In genomic region chr19:57452492-57453217, GRCm38 (mm10) we compare ENCODE assay signal across 8 mouse cellular contexts. TPM values are rescaled to one million over a fixed set of nuclear protein-coding genes. Genes with fewer than 3 reads are reported as not detected.
A peak's percentile ranks its signal among the peaks of the same experiment; 100 is the strongest.
DNase-seq lines count a peak whose midpoint lies in the region; ATAC-seq and TF ChIP-seq lines count a peak whose summit lies in the region.

TSS of gene Trub1 (plus strand) at chr19:57452912.

- H3K4me1 ChIP-seq in MEL (ENCODE audit: control insufficient read depth in 1 of 2, insufficient read depth in 2 of 2, low read length in 2 of 2) = peaks cover 6 to 8% of the 10 kb centered on the region in 2 experiments
- peaks cover 18% of the 10 kb centered on the region for H3K4me1 ChIP-seq in forebrain, embryonic 16.5 days (replicated peaks; ENCODE audit: control insufficient read depth, insufficient read depth, low read length)
- H3K4me1 ChIP-seq in lung, embryonic 14.5 days (ENCODE audit: insufficient read depth) = peaks cover 6% of the 10 kb centered on the region; the same call in 1 of the 2 replicates
- H3K4me1 ChIP-seq in olfactory bulb, adult 2 months (ENCODE audit: control insufficient read depth, insufficient read depth, low read length) = no peaks in the 10 kb centered on the region; the same call in 1 of the 2 replicates
- H3K4me1 ChIP-seq in thymus, adult 2 months (replicated peaks; ENCODE audit: control insufficient read depth, insufficient read depth, low read length) = no peaks in the 10 kb centered on the region

- H3K36me3 ChIP-seq in MEL (ENCODE audit: control insufficient read depth in 1 of 2, insufficient read depth in 2 of 2, low read length in 2 of 2) = peaks cover 0 to 15% of the 10 kb centered on the region in 2 experiments; a peak in 2 of 4 replicates
- no peaks in the 10 kb centered on the region for H3K36me3 ChIP-seq in forebrain, embryonic 16.5 days (ENCODE audit: control insufficient read depth, insufficient read depth)
- H3K36me3 ChIP-seq in lung, embryonic 14.5 days (ENCODE audit: insufficient read depth) = no peaks in the 10 kb centered on the region
- H3K36me3 ChIP-seq in thymus, adult 2 months (ENCODE audit: control insufficient read depth, insufficient read depth, low read length) = no peaks in the 10 kb centered on the region

- H3K27ac ChIP-seq in MEL (ENCODE audit: control insufficient read depth, low read depth, low read length) = peak within 1 kb of the TSS; percentile 50
- 0 out of 2 replicates have a peak within 1 kb of the TSS, but pooled peaks have one; percentile 51 for H3K27ac ChIP-seq in forebrain, embryonic 16.5 days (ENCODE audit: low read length)
- peak within 1 kb of the TSS; percentile 87 for H3K27ac ChIP-seq in layer of hippocampus, adult 2 months
- peak within 1 kb of the TSS; percentile 75 for H3K27ac ChIP-seq in lung, embryonic 14.5 days (ENCODE audit: low read depth)
- no peak within 1 kb of the TSS for H3K27ac ChIP-seq in olfactory bulb, adult 2 months (ENCODE audit: insufficient read depth, low read depth, low read length)
- H3K27ac ChIP-seq in thymus, adult 2 months (ENCODE audit: control insufficient read depth, insufficient read depth, low read length) = no peak within 1 kb of the TSS

- TF ChIP-seq EP300 in MEL (IDR thresholded peaks at IDR 0.05; ENCODE audit: low read depth in 1 of 2, low read length in 2 of 2) = peak in 1 of 2 experiments; percentile 38; a peak in 1 of 4 replicates

- TF ChIP-seq POLR2A in MEL (IDR thresholded peaks at IDR 0.05; ENCODE audit: control insufficient read depth in 1 of 2, insufficient read depth in 1 of 2, low read depth in 1 of 2, low read length in 2 of 2, poor library complexity in 1 of 2) = peak; percentile 96 to 98
- peak; percentile 66; the same call in 1 of the 2 replicates for TF ChIP-seq POLR2A in olfactory bulb, adult 2 months (IDR thresholded peaks at IDR 0.05; ENCODE audit: insufficient read depth, low read depth, low read length)
- TF ChIP-seq POLR2A in thymus, adult 2 months (IDR thresholded peaks at IDR 0.05; ENCODE audit: control insufficient read depth, extremely low read depth, insufficient read depth, low read length, poor library complexity) = peak; percentile 63; the same call in 1 of the 2 replicates

- peak; percentile 99 for ATAC-seq in forebrain, embryonic 16.5 days
- ATAC-seq in lung, embryonic 14.5 days (ENCODE audit: insufficient read depth) = peak; percentile 99

- H3K4me3 ChIP-seq in MEL (ENCODE audit: control insufficient read depth in 1 of 2, insufficient read depth in 1 of 2, low read depth in 2 of 2, low read length in 2 of 2) = peak within 1 kb of the TSS; percentile 87 to 88
- peak within 1 kb of the TSS; percentile 85 for H3K4me3 ChIP-seq in forebrain, embryonic 16.5 days (replicated peaks; ENCODE audit: low read length)
- peak within 1 kb of the TSS; percentile 91 for H3K4me3 ChIP-seq in layer of hippocampus, adult 2 months
- peak within 1 kb of the TSS; percentile 62 for H3K4me3 ChIP-seq in lung, embryonic 14.5 days (ENCODE audit: low read depth, low read length)
- H3K4me3 ChIP-seq in olfactory bulb, adult 2 months (ENCODE audit: insufficient read depth, low read depth, low read length) = peak within 1 kb of the TSS; percentile 97
- H3K4me3 ChIP-seq in thymus, adult 2 months (ENCODE audit: control insufficient read depth, insufficient read depth, low read length) = peak within 1 kb of the TSS; percentile 88

- H3K9me3 ChIP-seq in MEL (replicated peaks; ENCODE audit: insufficient read depth, low read length) = no peaks in the 10 kb centered on the region
- no peaks in the 10 kb centered on the region for H3K9me3 ChIP-seq in forebrain, embryonic 16.5 days (ENCODE audit: control insufficient read depth, low read length)
- H3K9me3 ChIP-seq in lung, embryonic 14.5 days (ENCODE audit: low read depth, low read length) = no peaks in the 10 kb centered on the region

- intact Hi-C loops in heart, postnatal 36 days (cut with DNase I) = loop anchor here (10.0 kb wide), 1 partner anchor 308 kb away; no protein-coding TSS in a partner anchor

- H3K9ac ChIP-seq in MEL (ENCODE audit: control insufficient read depth, low read depth, low read length, poor library complexity, severe bottlenecking) = peak within 1 kb of the TSS; percentile 89
- peak within 1 kb of the TSS; percentile 83 for H3K9ac ChIP-seq in forebrain, embryonic 16.5 days (replicated peaks; ENCODE audit: low read depth, low read length)
- H3K9ac ChIP-seq in lung, embryonic 14.5 days = peak within 1 kb of the TSS; percentile 72

- H3K27me3 ChIP-seq in MEL (ENCODE audit: control insufficient read depth in 1 of 2, insufficient read depth in 2 of 2, low read length in 2 of 2) = no peaks in the 10 kb centered on the region
- no peaks in the 10 kb centered on the region for H3K27me3 ChIP-seq in forebrain, embryonic 16.5 days (replicated peaks; ENCODE audit: control insufficient read depth, insufficient read depth, low read length)
- no peaks in the 10 kb centered on the region for H3K27me3 ChIP-seq in lung, embryonic 14.5 days (ENCODE audit: insufficient read depth, low read length)
- H3K27me3 ChIP-seq in thymus, adult 2 months (ENCODE audit: control insufficient read depth, insufficient read depth, low read length) = no peaks in the 10 kb centered on the region

- peaks cover 28% of the 10 kb centered on the region for H3K79me2 ChIP-seq in MEL (ENCODE audit: control insufficient read depth, insufficient read depth, low read length, poor library complexity)

- DNase-seq in MEL (ENCODE audit: low read depth, low spot score) = peak; percentile 97
- peak; percentile 84 to 90 for DNase-seq in cerebellum, adult 18-20 months
- DNase-seq in heart, postnatal 36 days = peak; percentile 76 to 81
- DNase-seq in layer of hippocampus, adult 2 months (ENCODE audit: low spot score in 2 of 2) = peak; percentile 81 to 90
- peak; percentile 95 for DNase-seq in lung, embryonic 14.5 days
- peak; percentile 83 for DNase-seq in thymus, adult 2 months

- TF ChIP-seq RAD21 in MEL (IDR thresholded peaks at IDR 0.05; ENCODE audit: low read depth, low read length) = no peak

- TF ChIP-seq CTCF in MEL (IDR thresholded peaks at IDR 0.05 in 2 of 3, conservative IDR thresholded peaks at IDR 0.05 in 1 of 3; ENCODE audit: control insufficient read depth in 1 of 3, insufficient read depth in 1 of 3, low read depth in 2 of 3, low read length in 3 of 3, poor library complexity in 1 of 3, severe bottlenecking in 1 of 3) = no peak
- TF ChIP-seq CTCF in layer of hippocampus, adult 2 months (conservative IDR thresholded peaks at IDR 0.05) = no peak
- TF ChIP-seq CTCF in lung, embryonic 14.5 days (IDR thresholded peaks at IDR 0.05; ENCODE audit: low read depth) = no peak
- TF ChIP-seq CTCF in olfactory bulb, adult 2 months (IDR thresholded peaks at IDR 0.05; ENCODE audit: insufficient read depth, low read depth, low read length) = no peak
- peak; percentile 46; the same call in 1 of the 2 replicates for TF ChIP-seq CTCF in thymus, adult 2 months (IDR thresholded peaks at IDR 0.05; ENCODE audit: borderline replicate concordance, control insufficient read depth, extremely low read depth, insufficient read depth, low read length, poor library complexity)

- WGBS in forebrain, embryonic 16.5 days = 3% methylated on average over 26 of the region's 26 CpGs
- 5% methylated on average over 26 of the region's 26 CpGs for WGBS in lung, embryonic 14.5 days
- WGBS in olfactory bulb, adult 2 months = 5% methylated on average over 26 of the region's 26 CpGs
- WGBS in thymus, adult 2 months = 6% methylated on average over 26 of the region's 26 CpGs

- peak within 1 kb of the TSS; percentile 74 for H3K4me2 ChIP-seq in forebrain, embryonic 16.5 days (ENCODE audit: low read length)
- H3K4me2 ChIP-seq in lung, embryonic 14.5 days = peak within 1 kb of the TSS; percentile 70

TF ChIP-seq in MEL, 35 proteins besides CTCF, POLR2A, EP300 and RAD21 (continues in another document):
- peak; percentile 80; the same call in 1 of the 2 replicates for TF ChIP-seq POLR2AphosphoS2 (IDR thresholded peaks at IDR 0.05; ENCODE audit: low read length)
- TF ChIP-seq USF1 (IDR thresholded peaks at IDR 0.05; ENCODE audit: low read depth, low read length) = 0 out of 2 replicates have a peak, but pooled peaks have one; percentile 34
- TF ChIP-seq UBTF (IDR thresholded peaks at IDR 0.05; ENCODE audit: borderline replicate concordance, insufficient read depth, low read depth, low read length) = 0 out of 2 replicates have a peak, but pooled peaks have one; percentile 43
- peak; percentile 60; the same call in 1 of the 2 replicates for TF ChIP-seq ELF1 (IDR thresholded peaks at IDR 0.05; ENCODE audit: low read depth, low read length)
- no peak for TF ChIP-seq ZC3H11A (IDR thresholded peaks at IDR 0.05; ENCODE audit: low read depth, low read length)
- no peak for TF ChIP-seq MAFK (IDR thresholded peaks at IDR 0.05; ENCODE audit: borderline replicate concordance, low read depth, low read length)
- TF ChIP-seq SMC3 (IDR thresholded peaks at IDR 0.05; ENCODE audit: low read depth, low read length) = no peak; the same call in 1 of the 2 replicates
- no peak for TF ChIP-seq ZKSCAN1 (IDR thresholded peaks at IDR 0.05; ENCODE audit: low read depth, low read length)
- peak; percentile 46; the same call in 1 of the 2 replicates for TF ChIP-seq RCOR1 (IDR thresholded peaks at IDR 0.05; ENCODE audit: low read depth, low read length)
- TF ChIP-seq ETS1 (IDR thresholded peaks at IDR 0.05; ENCODE audit: low read depth, low read length) = peak; percentile 44; the same call in 1 of the 2 replicates
- peak; percentile 100 for TF ChIP-seq MYC (IDR thresholded peaks at IDR 0.05; ENCODE audit: low read depth, low read length)
- 0 out of 2 replicates have a peak, but pooled peaks have one; percentile 28 for TF ChIP-seq MAZ (IDR thresholded peaks at IDR 0.05; ENCODE audit: low read depth, low read length)
- peak; percentile 99 for TF ChIP-seq HCFC1 (IDR thresholded peaks at IDR 0.05; ENCODE audit: low read depth, low read length)
- peak; percentile 30; the same call in 1 of the 2 replicates for TF ChIP-seq MEF2A (IDR thresholded peaks at IDR 0.05; ENCODE audit: extremely low read depth, insufficient replicate concordance, low read depth, low read length, poor library complexity, severe bottlenecking)
- peak; percentile 100 for TF ChIP-seq MXI1 (IDR thresholded peaks at IDR 0.05; ENCODE audit: low read depth, low read length)

RNA-seq across cellular contexts. Expression of gene Trub1, which starts in this region (rescaled TPM):
- total RNA-seq in MEL (2012; rRNA removed) = 31.9 and 41.6 TPM in 2 replicates
- polyA plus RNA-seq in MEL (2012; ENCODE audit: insufficient read depth in 1 of 2, insufficient read length in 2 of 2, low read depth in 1 of 2, low replicate concordance in 2 of 2, missing spikeins in 1 of 2) = 10 to 100 TPM in 1 of 2 experiments, not detected in 1; 38.2 TPM
- polyA plus RNA-seq in forebrain, embryonic 16.5 days (2015; fragmentation: Nextera tagmentation; extraction: Ambion mirVana) = 17.3 and 18.5 TPM in 2 replicates
- 1 to 10 TPM; 4.6 to 7.9 TPM for total RNA-seq in heart, postnatal 36 days (2021)
- total RNA-seq in layer of hippocampus, adult 2 months (2021) = 10 to 100 TPM; 17.6 to 17.9 TPM
- polyA plus RNA-seq in lung, embryonic 14.5 days (2014; fragmentation: Nextera tagmentation; extraction: Ambion mirVana) = 29.2 and 29.6 TPM in 2 replicates
- not detected in 2 replicates for polyA plus RNA-seq in olfactory bulb, adult 2 months (2012; ENCODE audit: insufficient read depth, insufficient read length, low replicate concordance, missing spikeins)
- 7.7 and 8.1 TPM in 2 replicates for polyA plus RNA-seq in thymus, adult 2 months (2012; rRNA removed)

Comparison
In these comparisons a context has a peak if more than half of its experiments do, and no peak if none do; other contexts are left out.
1. H3K27ac ChIP-seq: peak in MEL (single experiment), forebrain, embryonic 16.5 days (single experiment), layer of hippocampus, adult 2 months (single experiment) and lung, embryonic 14.5 days (single experiment); none in olfactory bulb, adult 2 months (single experiment) and thymus, adult 2 months (single experiment).
2. Peak in every context shown above with its lines, with median percentiles within 50 percentile points of each other: DNase-seq, H3K4me3 ChIP-seq, H3K9ac ChIP-seq and POLR2A ChIP-seq.